Mouse (Mus musculus) CH12.LX (cell line): ENCODE measurements at regions not wholly inside any gene's neighbourhood (a gene's known extent, or its start where the extent isn't known, plus 50 kb on each side); places are given as distances from the start of the nearest gene placed in this dataset.

Source experiments
- CTCF ChIP-seq, 2 experiments: IDR thresholded peaks in 1 of 2; conservative IDR thresholded peaks in 1 of 2; 2 replicates each; pipeline ENCODE4 v1.5.1; 2011 to 2012; ENCODE audit warnings: low read depth in 2 of 2, low read length in 2 of 2, improper control_type of control experiment in 1 of 2, inconsistent platforms in 1 of 2, mild to moderate bottlenecking in 1 of 2, moderate library complexity in 1 of 2
- E2F4 ChIP-seq: IDR thresholded peaks from 2 replicates; pipeline ENCODE4 v1.6.1; 2011; ENCODE audit warnings: low read depth, low read length, improper control_type of control experiment; ENCODE audit not compliant: insufficient replicate concordance
- EP300 ChIP-seq: IDR thresholded peaks from 2 replicates; pipeline ENCODE4 v1.6.1; 2011; ENCODE audit warnings: low read length, improper control_type of control experiment
- JUND ChIP-seq: conservative IDR thresholded peaks from 2 replicates; pipeline ENCODE4 v1.6.1; 2011; ENCODE audit warnings: low read depth, low read length, improper control_type of control experiment
- KAT2A ChIP-seq: IDR thresholded peaks from 2 replicates; pipeline ENCODE4 v1.6.1; 2012; ENCODE audit warnings: low read length, improper control_type of control experiment, inconsistent platforms; ENCODE audit not compliant: insufficient replicate concordance
- POLR2A ChIP-seq: IDR thresholded peaks from 2 replicates; pipeline ENCODE4 v1.6.1; 2011; ENCODE audit warnings: low read depth, mild to moderate bottlenecking, improper control_type of control experiment, low read length
- USF1 ChIP-seq: IDR thresholded peaks from 2 replicates; pipeline ENCODE4 v1.6.1; 2014; ENCODE audit warnings: low read depth, mild to moderate bottlenecking, inconsistent platforms, low read length, improper control_type of control experiment
- ZKSCAN1 ChIP-seq: IDR thresholded peaks from 2 replicates; pipeline ENCODE4 v1.6.1; 2012; ENCODE audit warnings: low read depth, inconsistent platforms, low read length, improper control_type of control experiment, borderline replicate concordance

GRCm38 (mm10) chr9:97190321-97190860 is 79.4 kb upstream of the Slc25a36 start:
- TF ChIP-seq CTCF (conservative IDR thresholded peaks at IDR 0.05 in 1 of 2, IDR thresholded peaks at IDR 0.05 in 1 of 2; ENCODE audit: low read depth in 2 of 2, low read length in 2 of 2) (no peak), E2F4 (no peak), POLR2A (no peak), JUND (no peak), USF1 (no peak), ZKSCAN1 (no peak), EP300 (no peak), KAT2A (no peak)
